Mouse (Mus musculus) embryonic fibroblast, embryonic 13.5 days (primary cell): ENCODE results near the gene Pacsin1. TPM values are rescaled to one million over a fixed set of nuclear protein-coding genes. Genes with fewer than 3 reads are reported as not detected.

Experiments
- H3K27ac ChIP-seq: 2 replicates; pipeline ENCODE4 v1.5.1; 2012; ENCODE audit warnings: low read length, control low read depth, inconsistent platforms; ENCODE audit not compliant: insufficient read depth
- H3K4me1 ChIP-seq: 2 replicates; pipeline ENCODE4 v1.6.1; 2011; ENCODE audit warnings: low read length; ENCODE audit not compliant: control insufficient read depth, insufficient read depth
- H3K4me3 ChIP-seq: 2 replicates; pipeline ENCODE4 v1.5.1; 2011; ENCODE audit warnings: mild to moderate bottlenecking, control low read depth, low read length; ENCODE audit not compliant: insufficient read depth
- CTCF ChIP-seq: IDR thresholded peaks from 2 replicates; pipeline ENCODE4 v1.5.1; 2011; ENCODE audit warnings: mild to moderate bottlenecking, control low read depth, low read length, moderate library complexity, borderline replicate concordance; ENCODE audit not compliant: insufficient read depth
- POLR2A ChIP-seq: IDR thresholded peaks from 2 replicates; pipeline ENCODE4 v1.6.1; 2011; ENCODE audit warnings: low read depth, mild to moderate bottlenecking, control low read depth, low read length, moderate library complexity
- polyA plus RNA-seq: library from polyadenylated mRNA; stranded (reverse); fragments of >200 nt; gene quantifications from 2 replicates; pipeline ENCODE4 v1.2.4, GENCODE M21; 2011; ENCODE audit warnings: low read depth; ENCODE audit not compliant: missing spikeins, insufficient read length

Gene Pacsin1
- polyA plus RNA-seq, 1 experiment, result not detected

DNA sequence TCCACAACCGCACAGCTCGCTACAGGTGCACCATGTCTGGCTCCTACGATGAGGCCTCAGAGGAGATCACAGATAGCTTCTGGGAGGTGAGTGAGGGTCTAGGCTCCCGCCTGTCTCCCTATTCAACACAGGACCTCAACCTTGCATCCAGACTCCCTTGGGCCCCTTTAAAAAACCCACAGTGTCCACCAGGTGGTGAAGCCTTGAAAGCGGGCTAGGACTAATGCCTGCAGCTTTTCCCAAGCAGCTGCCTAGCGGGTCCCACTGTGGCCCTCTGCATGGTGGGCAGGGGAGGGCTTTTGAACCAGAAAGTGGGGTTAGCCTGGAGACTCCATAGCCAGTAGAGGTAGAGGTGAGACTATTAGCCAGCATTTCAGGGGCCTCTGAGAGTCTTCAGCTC is 46.5 kb downstream of the Pacsin1 start:
- Histone ChIP-seq H3K27ac (no peak overlapping the region), H3K4me3 (no peak overlapping the region), H3K4me1 (no peaks in the 10 kb centered on the region)
- no peak for TF ChIP-seq CTCF
- no peak for TF ChIP-seq POLR2A

DNA sequence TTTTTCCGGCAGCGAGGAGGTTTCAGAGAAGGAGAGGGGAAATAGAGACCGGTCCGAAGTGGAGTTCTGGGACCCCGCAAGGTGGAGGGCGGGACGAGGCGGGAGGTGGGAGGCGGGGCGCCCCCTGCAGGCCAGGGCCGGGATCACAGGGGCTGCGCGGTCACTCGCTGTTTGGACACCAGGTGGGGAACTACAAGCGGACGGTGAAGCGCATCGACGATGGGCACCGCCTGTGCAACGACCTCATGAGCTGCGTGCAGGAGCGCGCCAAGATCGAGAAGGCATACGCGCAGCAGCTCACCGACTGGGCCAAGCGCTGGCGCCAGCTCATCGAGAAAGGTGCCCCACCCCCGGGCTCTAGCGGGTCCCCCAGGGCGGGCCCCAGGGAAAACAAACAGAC is 47.2 kb downstream of the Pacsin1 start:
- H3K4me3 ChIP-seq, result no peak overlapping the region
- no peaks in the 10 kb centered on the region for H3K4me1 ChIP-seq
- TF ChIP-seq CTCF, result peak; percentile 77
- no peak for TF ChIP-seq POLR2A
- no peak overlapping the region for H3K27ac ChIP-seq

DNA sequence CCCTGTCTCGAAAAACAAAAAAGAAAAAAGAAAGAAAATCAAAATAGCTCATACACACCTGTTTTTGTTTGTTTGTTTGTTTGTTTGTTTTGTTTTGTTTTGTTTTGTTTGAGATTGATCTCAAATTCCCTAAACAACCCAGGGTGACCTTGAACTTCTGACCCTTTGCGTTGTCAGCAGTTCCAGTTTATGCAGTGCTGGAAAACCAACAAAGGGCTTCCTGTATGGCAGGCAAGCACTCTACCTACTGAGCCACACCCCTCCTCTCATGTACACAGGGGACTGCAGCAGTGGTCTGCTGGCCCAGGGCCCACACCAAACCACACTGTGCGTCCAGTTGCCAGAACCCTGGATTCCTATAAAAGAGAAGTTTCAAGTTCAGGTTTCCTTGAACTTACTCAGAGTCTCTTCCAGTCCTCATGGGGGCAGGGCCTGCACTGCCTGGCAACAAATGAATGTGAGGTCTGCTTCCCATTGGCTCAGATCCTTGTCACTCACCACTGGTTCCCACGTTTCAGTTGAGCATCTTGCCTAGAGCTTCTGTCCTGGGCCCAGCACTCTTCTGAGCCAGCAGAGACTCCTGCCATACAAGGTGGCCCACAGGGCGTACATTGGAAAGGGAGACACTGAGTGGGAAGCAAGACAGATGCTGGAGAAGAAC is 48.8 kb downstream of the Pacsin1 start:
- Histone ChIP-seq H3K4me3 (no peak overlapping the region), H3K27ac (no peak overlapping the region), H3K4me1 (no peaks in the 10 kb centered on the region)
- no peak for TF ChIP-seq CTCF
- no peak for TF ChIP-seq POLR2A

DNA sequence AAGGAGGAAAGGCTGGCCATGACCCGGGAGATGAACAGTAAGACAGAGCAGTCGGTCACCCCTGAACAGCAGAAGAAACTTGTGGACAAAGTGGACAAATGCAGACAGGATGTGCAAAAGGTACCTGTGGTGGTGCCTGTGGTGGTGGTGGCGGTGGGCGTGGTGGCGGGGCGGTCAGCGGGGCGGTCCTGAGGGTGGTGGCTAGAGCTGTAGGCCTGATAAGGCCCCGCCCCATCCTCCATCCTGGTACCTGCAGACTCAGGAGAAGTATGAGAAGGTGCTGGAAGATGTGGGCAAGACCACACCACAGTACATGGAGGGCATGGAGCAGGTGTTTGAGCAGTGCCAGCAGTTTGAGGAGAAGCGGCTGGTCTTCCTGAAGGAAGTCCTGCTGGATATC is 50.4 kb downstream of the Pacsin1 start:
- Histone ChIP-seq H3K27ac (no peak overlapping the region), H3K4me3 (no peak overlapping the region), H3K4me1 (no peaks in the 10 kb centered on the region)
- TF ChIP-seq POLR2A (no peak), CTCF (no peak)

DNA sequence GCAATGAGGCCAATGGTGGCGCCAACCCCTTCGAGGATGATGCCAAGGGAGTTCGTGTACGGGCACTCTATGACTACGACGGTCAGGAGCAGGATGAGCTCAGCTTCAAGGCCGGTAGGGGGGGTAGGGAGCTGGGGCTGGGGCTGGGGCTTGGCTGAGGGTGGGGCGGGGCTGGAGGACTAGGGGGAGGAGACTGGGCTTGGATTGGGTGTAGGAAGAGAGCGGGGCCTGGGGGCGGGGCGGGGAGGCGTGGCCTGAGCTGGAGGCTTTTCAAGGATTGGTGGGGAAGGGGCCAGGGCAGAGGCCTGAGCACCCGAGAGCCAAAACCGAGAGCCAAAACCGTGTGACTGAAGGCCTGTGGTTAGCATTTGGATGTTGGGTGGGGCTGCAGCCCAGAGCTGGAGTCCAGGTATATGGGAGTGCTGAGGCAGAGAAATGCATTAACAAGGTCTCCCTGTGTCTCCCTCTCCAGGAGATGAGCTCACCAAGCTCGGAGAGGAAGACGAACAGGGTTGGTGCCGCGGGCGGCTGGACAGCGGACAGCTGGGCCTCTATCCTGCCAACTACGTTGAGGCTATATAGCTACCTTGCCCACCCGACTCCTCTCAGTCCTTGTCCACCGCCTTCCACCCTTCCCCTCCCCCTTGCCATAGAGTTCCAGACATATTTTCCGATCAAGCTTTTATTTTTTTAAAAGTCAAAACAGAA is 52.8 kb downstream of the Pacsin1 start:
- no peaks in the 10 kb centered on the region for H3K4me1 ChIP-seq
- 0 out of 2 replicates have a peak, but pooled peaks have one; percentile 22 for TF ChIP-seq POLR2A
- no peak for TF ChIP-seq CTCF
- H3K27ac ChIP-seq, result no peak overlapping the region
- H3K4me3 ChIP-seq, result 0 out of 2 replicates have a peak overlapping the region, but pooled peaks have one; percentile 0

DNA sequence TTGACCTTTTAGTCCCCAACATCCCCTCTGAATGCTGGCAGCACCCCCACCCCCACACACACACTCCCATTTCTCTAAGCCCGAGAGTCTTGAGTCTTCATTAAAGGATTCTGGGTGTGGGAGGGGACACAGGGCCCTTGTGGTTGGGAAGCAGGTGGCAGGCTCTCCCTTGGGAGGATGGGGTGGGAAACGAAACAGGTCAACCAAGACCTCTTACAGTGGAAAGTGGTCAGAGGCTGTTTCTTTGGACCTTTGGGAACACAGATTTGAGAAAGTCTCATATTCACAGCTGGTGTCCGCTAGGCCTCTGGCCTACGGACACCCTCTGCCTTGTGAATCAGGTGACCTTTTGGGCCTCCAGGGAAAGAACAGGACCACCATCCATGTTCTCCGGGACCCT is 54.3 kb downstream of the Pacsin1 start:
- TF ChIP-seq POLR2A, result no peak
- TF ChIP-seq CTCF, result no peak

DNA sequence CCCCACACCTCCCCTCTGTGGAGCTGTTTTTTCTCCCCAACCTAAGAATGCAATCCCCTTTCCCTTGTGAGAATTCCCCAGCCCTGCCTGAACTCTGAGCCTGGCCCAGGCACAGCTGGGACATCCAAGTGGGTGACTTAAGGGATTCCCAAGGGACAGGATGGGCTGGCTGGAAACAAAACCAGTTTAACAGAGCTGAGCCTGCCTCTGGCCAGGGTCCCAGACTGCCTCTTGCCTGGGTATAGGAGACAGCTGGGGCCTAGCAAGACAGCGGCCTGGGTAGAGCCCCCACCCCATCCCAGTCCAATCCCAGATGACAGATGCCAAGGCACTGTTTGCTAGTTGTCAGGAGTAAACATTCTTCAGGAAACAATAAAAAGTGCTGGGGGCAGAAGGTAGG is 57.5 kb downstream of the Pacsin1 start:
- TF ChIP-seq POLR2A, result no peak
- no peak for TF ChIP-seq CTCF
- Histone ChIP-seq H3K4me1 (no peaks in the 10 kb centered on the region), H3K27ac (no peak overlapping the region), H3K4me3 (no peak overlapping the region)

More for the DNA sequence above, 54.3 kb downstream of the Pacsin1 start:
- Histone ChIP-seq H3K4me1 (no peaks in the 10 kb centered on the region), H3K4me3 (no peak overlapping the region), H3K27ac (no peak overlapping the region)

DNA sequence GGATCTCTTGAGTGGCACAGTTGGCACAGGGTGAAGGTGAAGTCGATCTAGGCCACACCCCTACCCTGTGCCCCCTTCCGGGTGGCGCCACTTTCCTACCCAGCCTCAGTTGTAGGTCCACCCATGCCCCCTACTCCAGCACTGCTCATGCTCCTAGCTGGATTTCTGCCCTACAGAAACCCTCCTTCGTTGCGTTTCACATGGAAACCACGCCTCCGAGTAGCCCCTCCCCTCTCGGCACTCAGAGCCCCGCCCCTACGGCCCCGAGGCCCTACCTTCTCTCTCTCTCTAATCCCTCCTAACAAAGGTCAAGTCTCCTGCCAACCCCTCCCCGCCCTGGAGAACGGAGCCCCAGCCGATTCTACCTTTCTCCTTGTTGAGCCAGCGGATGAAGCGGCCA is 61.5 kb downstream of the Pacsin1 start:
- Histone ChIP-seq H3K27ac (no peak overlapping the region), H3K4me3 (no peak overlapping the region), H3K4me1 (no peaks in the 10 kb centered on the region)
- TF ChIP-seq POLR2A (no peak), CTCF (no peak)

DNA sequence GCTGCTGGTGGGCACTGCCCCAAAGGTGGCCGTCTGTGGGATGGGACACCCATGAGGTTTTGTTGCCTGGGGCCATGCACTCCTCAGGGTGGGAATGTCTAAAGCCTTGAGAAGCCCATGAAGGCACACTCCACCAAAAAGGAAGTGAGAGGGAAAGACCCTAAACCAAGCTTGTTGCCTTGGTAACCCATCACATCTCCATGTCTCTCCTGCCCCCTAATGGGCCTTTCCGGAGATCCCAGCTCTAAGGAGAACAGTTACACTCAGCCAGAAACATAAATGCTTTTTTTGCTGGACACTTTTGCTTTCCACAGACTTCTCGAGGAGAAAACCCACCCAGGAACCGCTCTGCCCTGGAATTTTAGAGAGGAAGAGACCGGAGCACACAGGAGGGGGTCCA is 62.9 kb downstream of the Pacsin1 start:
- TF ChIP-seq POLR2A (no peak), CTCF (no peak)
- Histone ChIP-seq H3K4me3 (no peak overlapping the region), H3K27ac (no peak overlapping the region), H3K4me1 (no peaks in the 10 kb centered on the region)

DNA sequence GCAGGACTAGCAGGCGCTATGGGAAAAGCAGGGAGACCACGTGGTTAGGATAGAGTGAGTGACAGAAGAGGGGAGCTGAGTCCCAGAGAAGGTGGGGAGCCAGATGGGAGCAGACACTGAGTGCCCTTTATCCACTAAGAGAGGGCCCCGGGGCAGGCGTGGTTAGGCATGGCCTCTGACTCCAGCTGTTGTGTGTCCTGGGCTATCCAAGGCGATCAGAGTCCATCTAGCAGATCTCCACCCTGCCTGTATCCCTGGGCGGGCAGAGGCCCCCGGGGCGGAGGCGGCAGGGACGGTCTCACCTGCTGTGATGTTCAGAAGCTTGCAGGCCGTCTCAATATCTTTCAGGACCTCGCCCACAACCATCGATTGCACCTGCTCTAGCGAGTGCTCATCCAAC is 64.4 kb downstream of the Pacsin1 start:
- TF ChIP-seq POLR2A, result no peak
- TF ChIP-seq CTCF, result no peak

DNA sequence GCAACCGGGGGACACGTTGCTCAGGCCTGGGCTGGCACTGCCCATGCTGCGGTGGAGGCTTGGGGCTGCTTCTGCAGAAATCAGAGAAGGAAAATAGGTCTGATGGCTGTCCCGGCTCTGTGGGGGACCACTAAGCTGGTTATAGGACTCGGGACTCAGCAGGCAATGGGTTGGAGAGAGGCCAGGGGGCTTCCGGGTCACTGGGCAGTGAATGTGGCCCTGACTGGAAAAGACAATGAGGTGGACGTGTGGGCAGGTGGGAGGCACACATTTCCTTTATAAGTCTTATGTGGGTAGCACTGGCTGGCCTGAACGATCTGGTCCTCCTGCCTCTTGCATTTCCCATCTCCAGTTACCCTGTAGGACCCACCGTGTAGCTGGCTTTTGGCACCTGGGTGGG is 65.0 kb downstream of the Pacsin1 start:
- H3K4me1 ChIP-seq, result no peaks in the 10 kb centered on the region
- no peak overlapping the region for H3K27ac ChIP-seq
- no peak for TF ChIP-seq POLR2A
- TF ChIP-seq CTCF, result no peak
- H3K4me3 ChIP-seq, result no peak overlapping the region

More for the DNA sequence above, 64.4 kb downstream of the Pacsin1 start:
- no peaks in the 10 kb centered on the region for H3K4me1 ChIP-seq
- H3K27ac ChIP-seq, result no peak overlapping the region
- no peak overlapping the region for H3K4me3 ChIP-seq
